Mouse (Mus musculus): ENCODE data around the gene Tha1.

GRCm38 (mm10) chr11:117826916-117827315 is 46.4 kb downstream of the Tha1 start:
- no peak for TF ChIP-seq POLR2A (IDR thresholded peaks at IDR 0.05; ENCODE audit: borderline replicate concordance, insufficient read depth, low read length)
- TF ChIP-seq CTCF (IDR thresholded peaks at IDR 0.05; ENCODE audit: borderline replicate concordance, insufficient read depth, low read depth, low read length): no peak
